Mouse (Mus musculus): ENCODE measurements around the gene Zbtb11. TPM values are rescaled to one million over a fixed set of nuclear protein-coding genes. Genes with fewer than 3 reads are reported as not detected.

The Zbtb11 gene
- total and polyA plus RNA-seq, 3 experiments: 2.3 to 11.2 (median 10.3) TPM

- Histone ChIP-seq H3K9ac (ENCODE audit: low read depth, low read length) (no peak overlapping the region), H3K4me1 (ENCODE audit: control insufficient read depth, insufficient read depth, low read length) (no peaks in the 10 kb centered on the region), H3K79me2 (replicated peaks; ENCODE audit: control insufficient read depth, insufficient read depth, low read length) (no peaks in the 10 kb centered on the region), H3K27me3 (ENCODE audit: control insufficient read depth, insufficient read depth, low read length) (no peaks in the 10 kb centered on the region), H3K4me3 (no peak overlapping the region), H3K36me3 (ENCODE audit: control insufficient read depth, insufficient read depth, low read length) (no peaks in the 10 kb centered on the region), H3K27ac (no peak overlapping the region)
- intact Hi-C loops (cut with DNase I): no loop called here
- DNase-seq: no peak
- 70% methylated on average over 7 of the region's 7 CpGs for WGBS
- TF ChIP-seq POLR2A (IDR thresholded peaks at IDR 0.05; ENCODE audit: insufficient read depth, low read depth, low read length): no peak
- no peak for TF ChIP-seq EP300 (IDR thresholded peaks at IDR 0.05; ENCODE audit: insufficient read depth, low read depth, low read length)
- TF ChIP-seq CTCF (IDR thresholded peaks at IDR 0.05): no peak
Observed at GRCm38 (mm10) chr16:56056944-56057590, 83.4 kb downstream of the Zbtb11 start.

GRCm38 (mm10) chr16:56058151-56058550 lies 84.5 kb downstream of the Zbtb11 start:
- H3K27ac ChIP-seq: no peak overlapping the region
- intact Hi-C loops (cut with DNase I): no loop called here
- no peak for DNase-seq
- H3K9ac ChIP-seq (ENCODE audit: low read depth, low read length): no peak overlapping the region
- H3K79me2 ChIP-seq (replicated peaks; ENCODE audit: control insufficient read depth, insufficient read depth, low read length): no peaks in the 10 kb centered on the region
- 80% methylated on average over 10 of the region's 10 CpGs for WGBS
- no peaks in the 10 kb centered on the region for H3K36me3 ChIP-seq (ENCODE audit: control insufficient read depth, insufficient read depth, low read length)
- H3K4me1 ChIP-seq (ENCODE audit: control insufficient read depth, insufficient read depth, low read length): no peaks in the 10 kb centered on the region
- TF ChIP-seq EP300 (IDR thresholded peaks at IDR 0.05; ENCODE audit: insufficient read depth, low read depth, low read length): no peak
- no peak for TF ChIP-seq POLR2A (IDR thresholded peaks at IDR 0.05; ENCODE audit: insufficient read depth, low read depth, low read length)
- no peak for TF ChIP-seq CTCF (IDR thresholded peaks at IDR 0.05)
- H3K4me3 ChIP-seq: no peak overlapping the region
- no peaks in the 10 kb centered on the region for H3K27me3 ChIP-seq (ENCODE audit: control insufficient read depth, insufficient read depth, low read length)

Other genes with a start within 250 kb of the Zbtb11 start
- 1 to 10 TPM; 2.1 to 2.3 TPM for gene Nfkbiz, start 135.0 kb upstream of the Zbtb11 start, total RNA-seq (2021)
- 2.8 and 3.4 TPM in 2 replicates for gene Nfkbiz, start 135.0 kb upstream of the Zbtb11 start, polyA plus RNA-seq (2012; rRNA removed)
- under 1 TPM; 0.43 to 0.44 TPM for gene Nxpe3, start 78.6 kb upstream of the Zbtb11 start, total RNA-seq (2021)
- 0.51 and 0.82 TPM in 2 replicates for gene Nxpe3, start 78.6 kb upstream of the Zbtb11 start, polyA plus RNA-seq (2012; rRNA removed)
- gene Cep97, start 39.0 kb upstream of the Zbtb11 start, total RNA-seq (2021): 1 to 10 TPM; 3.3 to 5.6 TPM
- gene Cep97, start 39.0 kb upstream of the Zbtb11 start, polyA plus RNA-seq (2012; rRNA removed): 1.1 and 1.5 TPM in 2 replicates
- gene Rpl24, start 7.6 kb upstream of the Zbtb11 start, total RNA-seq (2021): 100 to 1,000 TPM; 494 to 591 TPM
- 185 and 205 TPM in 2 replicates for gene Rpl24, start 7.6 kb upstream of the Zbtb11 start, polyA plus RNA-seq (2012; rRNA removed)
- gene Pcnp, start 55.9 kb downstream of the Zbtb11 start, total RNA-seq (2021): 10 to 100 TPM; 47.1 to 50.7 TPM
- gene Pcnp, start 55.9 kb downstream of the Zbtb11 start, polyA plus RNA-seq (2012; rRNA removed): 15.1 and 30.1 TPM in 2 replicates
- 10 to 100 TPM; 12.0 TPM for gene Trmt10c, start 63.9 kb downstream of the Zbtb11 start, total RNA-seq (2021)
- 2.5 and 4.2 TPM in 2 replicates for gene Trmt10c, start 63.9 kb downstream of the Zbtb11 start, polyA plus RNA-seq (2012; rRNA removed)
- gene Senp7, start 74.5 kb downstream of the Zbtb11 start, total RNA-seq (2021): 10 to 100 TPM; 14.4 to 15.6 TPM
- 2.9 and 6.1 TPM in 2 replicates for gene Senp7, start 74.5 kb downstream of the Zbtb11 start, polyA plus RNA-seq (2012; rRNA removed)
- under 1 TPM; 0.05 to 0.11 TPM for gene Impg2, start 230.4 kb downstream of the Zbtb11 start, total RNA-seq (2021)
- gene Impg2, start 230.4 kb downstream of the Zbtb11 start, polyA plus RNA-seq (2012; rRNA removed): 0.06 TPM in 1 of 2 replicates, not detected in the other